Mouse (Mus musculus) ES-Bruce4 (cell line): ENCODE results near the gene Tgfbr3.

Experiments used
- CTCF ChIP-seq: IDR thresholded peaks from one replicate; pipeline ENCODE4 v1.8.1; 2011; ENCODE audit warnings: low read depth, low read length
- POLR2A ChIP-seq: IDR thresholded peaks from one replicate; pipeline ENCODE4 v1.8.1; 2011; ENCODE audit warnings: low read length; ENCODE audit not compliant: insufficient read depth

- TF ChIP-seq CTCF (no peak), POLR2A (no peak)
Measured at GRCm38 (mm10) chr5:107177248-107177647, 112.2 kb downstream of the Tgfbr3 start.
